Mouse (Mus musculus) T-helper 1 cell (primary cell): ENCODE measurements around the gene Olfr1161.
"Not testable (repeated sequence)": the region's sequence is repeated elsewhere in the genome, so short reads cannot be mapped to it uniquely, and the experiment has no call there.

Experiments
- in situ Hi-C: fragments of 300-600 bp; cut with MboI, MseI; formaldehyde crosslinking; loops from one replicate; pipeline ENCODE4 v1.15.1; 2025; ENCODE audit warnings: high pct_unique_total_duplicates

The Olfr1161 gene

GRCm38 (mm10) chr2:88022474-88022873, at the start of gene Olfr1161:
Gene Olfr1161, plus strand, starts transcription at chr2:88022774.
- in situ Hi-C loops, result not testable (repeated sequence)

GRCm38 (mm10) chr2:87974563-87974962, 48.0 kb upstream of the Olfr1161 start, which contains the start of gene Olfr74:
Gene Olfr74, minus strand, starts transcription at chr2:87974663.
- in situ Hi-C loops, result no loop called here

- in situ Hi-C loops, result no loop called here
Observed at GRCm38 (mm10) chr2:87989813-87990212, 32.8 kb upstream of the Olfr1161 start, which contains the start of gene Olfr1158. Gene Olfr1158, plus strand, starts transcription at chr2:87990113.

GRCm38 (mm10) chr2:88007515-88008318, 14.9 kb upstream of the Olfr1161 start, which contains the start of gene Olfr1160:
Gene Olfr1160, minus strand, starts transcription at chr2:88008268.
- in situ Hi-C loops, result no loop called here

- in situ Hi-C loops, result no loop called here
Observed at GRCm38 (mm10) chr2:88037599-88037998, 15.0 kb downstream of the Olfr1161 start, which contains the start of gene Olfr73. Gene Olfr73, minus strand, starts transcription at chr2:88037699.

GRCm38 (mm10) chr2:88051029-88051428, 28.5 kb downstream of the Olfr1161 start, which contains the start of gene Olfr1162:
Gene Olfr1162, minus strand, starts transcription at chr2:88051129.
- in situ Hi-C loops, result no loop called here

- in situ Hi-C loops, result no loop called here
Observed at GRCm38 (mm10) chr2:88063587-88063986, 41.0 kb downstream of the Olfr1161 start.

GRCm38 (mm10) chr2:88071730-88072129, 49.2 kb downstream of the Olfr1161 start, which contains the start of gene Olfr1163:
Gene Olfr1163, minus strand, starts transcription at chr2:88071830.
- in situ Hi-C loops, result no loop called here
